18 mouse cellular contexts compared by ENCODE assay signal in genomic region chr10:77341059-77341458, GRCm38 (mm10).
"Had no signal": no experiment of that assay in that cellular context is flagged by ENCODE, and none has a peak within 500 bp of the region (broad histone marks: within the 10 kb centered on the region; RNA-seq: fewer than 3 reads in every experiment).

No protein-coding gene starts in this region.

- H3K9ac ChIP-seq: liver, postnatal 0 days; lung, embryonic 15.5 days; midbrain, embryonic 12.5 days; stomach, embryonic 15.5 days had no signal

- H3K4me3 ChIP-seq: lung, embryonic 15.5 days; megakaryocyte, embryonic 14.5 days; midbrain, embryonic 12.5 days; neural tube, embryonic 12.5 days; stomach, embryonic 15.5 days had no signal

- DNase-seq: liver, postnatal 0 days; lung, adult 2 months; lung, postnatal 14 days; lung, postnatal 36 days; midbrain, embryonic 14.5 days; right cerebral cortex, postnatal 14 days; thymus, adult 18-20 months; thymus, postnatal 14 days; thymus, postnatal 36 days had no signal

- H3K9me3 ChIP-seq: lung, embryonic 15.5 days; megakaryocyte, embryonic 14.5 days; midbrain, embryonic 12.5 days; neural tube, embryonic 12.5 days; stomach, embryonic 15.5 days had no signal

- H3K36me3 ChIP-seq: lung, embryonic 15.5 days; midbrain, embryonic 12.5 days; neural tube, embryonic 12.5 days; stomach, embryonic 15.5 days had no signal

- H3K4me1 ChIP-seq: neural tube, embryonic 12.5 days; stomach, embryonic 15.5 days had no signal

- ATAC-seq: liver, postnatal 0 days; lung, postnatal 0 days; midbrain, embryonic 16.5 days had no signal

- H3K4me2 ChIP-seq: lung, embryonic 15.5 days; stomach, embryonic 15.5 days had no signal

- H3K27me3 ChIP-seq: lung, embryonic 15.5 days; neural tube, embryonic 12.5 days; stomach, embryonic 15.5 days had no signal

- H3K27ac ChIP-seq: lung, embryonic 15.5 days; macrophage; midbrain, embryonic 12.5 days; neural tube, embryonic 12.5 days; stomach, embryonic 15.5 days; stomach, postnatal 0 days had no signal
